Mouse (Mus musculus) bone marrow macrophage, adult 2 months (primary cell): Measurements from ENCODE around the gene Dlgap3.

Experiments used
- CTCF ChIP-seq: IDR thresholded peaks from 2 replicates; pipeline ENCODE4 v1.5.1; 2012; ENCODE audit warnings: low read depth, mild to moderate bottlenecking, low read length, moderate library complexity
- POLR2A ChIP-seq: IDR thresholded peaks from 2 replicates; pipeline ENCODE4 v1.6.1; 2012; ENCODE audit warnings: mild to moderate bottlenecking, low read depth, low read length, borderline replicate concordance

DNA sequence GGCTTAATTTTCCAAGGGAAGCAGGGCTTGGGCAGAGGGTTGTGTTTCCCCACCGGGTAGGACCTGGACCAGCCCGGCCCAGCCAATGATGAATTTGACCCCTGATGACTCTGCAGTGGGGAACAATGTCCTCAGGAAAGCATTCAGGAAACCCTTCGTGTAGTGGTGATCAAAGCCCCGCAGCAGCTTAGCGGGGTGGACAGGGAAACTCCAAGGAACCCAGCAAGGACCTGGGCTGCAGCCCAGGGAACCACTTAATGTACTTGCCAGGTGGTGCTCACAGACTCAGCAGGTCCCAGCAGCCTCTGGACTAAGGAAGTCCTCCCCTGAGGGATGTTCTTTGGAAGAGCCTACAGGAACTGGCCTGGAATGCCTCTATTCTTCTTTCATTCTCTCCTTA is 87.7 kb downstream of the Dlgap3 start:
- TF ChIP-seq CTCF, result no peak
- no peak for TF ChIP-seq POLR2A
